Mouse (Mus musculus) intestine, embryonic 15.5 days (tissue): ENCODE results near the gene Itsn1. TPM values are rescaled to one million over a fixed set of nuclear protein-coding genes. Genes with fewer than 3 reads are reported as not detected.

Experiments used
- ATAC-seq: fragments of 200-750 bp; cut with Nextera tagmentation; 2 replicates; pipeline ENCODE4 v1.8.0; 2017; ENCODE audit warnings: moderate TSS enrichment, moderate library complexity
- H3K27ac ChIP-seq: fragments of 300-500 bp; sonication (generic); 2 replicates; pipeline ENCODE4 v1.5.1; 2015; ENCODE audit warnings: mild to moderate bottlenecking, inconsistent platforms
- H3K27me3 ChIP-seq: fragments of 300-500 bp; sonication (generic); replicated peaks from 2 replicates; pipeline ENCODE4 v1.6.1; 2015; ENCODE audit warnings: inconsistent platforms
- H3K36me3 ChIP-seq: fragments of 300-500 bp; sonication (generic); 2 replicates; pipeline ENCODE4 v1.6.1; 2015; ENCODE audit warnings: inconsistent platforms
- H3K4me1 ChIP-seq: fragments of 300-500 bp; sonication (generic); replicated peaks from 2 replicates; pipeline ENCODE4 v1.6.1; 2015; ENCODE audit warnings: inconsistent platforms
- H3K4me2 ChIP-seq: fragments of 300-500 bp; sonication (generic); replicated peaks from 2 replicates; pipeline ENCODE4 v1.6.1; 2015; ENCODE audit warnings: mild to moderate bottlenecking, inconsistent platforms
- H3K4me3 ChIP-seq: fragments of 300-500 bp; sonication (generic); replicated peaks from 2 replicates; pipeline ENCODE4 v1.5.1; 2015; ENCODE audit warnings: inconsistent platforms
- H3K9ac ChIP-seq: fragments of 300-500 bp; sonication (generic); 2 replicates; pipeline ENCODE4 v1.6.1; 2015; ENCODE audit warnings: inconsistent platforms
- H3K9me3 ChIP-seq: fragments of 300-500 bp; sonication (generic); 2 replicates; pipeline ENCODE4 v1.6.1; 2016; ENCODE audit warnings: inconsistent platforms
- WGBS: fragments of 180-500 bp; shearing (Covaris S2); methylation state at CpG from one replicate; pipeline ENCODE4 v1.1.7; 2015; 5-methylcytosine and 5-hydroxymethylcytosine counted together
- polyA plus RNA-seq: library from polyadenylated mRNA; unstranded; fragments of >200 nt; fragmentation: Nextera tagmentation; extraction: Ambion mirVana; gene quantifications from 2 replicates; pipeline ENCODE4 v1.2.1, GENCODE M21; 2015

The Itsn1 gene
- polyA plus RNA-seq, 1 experiment from 2014 or later = 16.4 TPM

DNA sequence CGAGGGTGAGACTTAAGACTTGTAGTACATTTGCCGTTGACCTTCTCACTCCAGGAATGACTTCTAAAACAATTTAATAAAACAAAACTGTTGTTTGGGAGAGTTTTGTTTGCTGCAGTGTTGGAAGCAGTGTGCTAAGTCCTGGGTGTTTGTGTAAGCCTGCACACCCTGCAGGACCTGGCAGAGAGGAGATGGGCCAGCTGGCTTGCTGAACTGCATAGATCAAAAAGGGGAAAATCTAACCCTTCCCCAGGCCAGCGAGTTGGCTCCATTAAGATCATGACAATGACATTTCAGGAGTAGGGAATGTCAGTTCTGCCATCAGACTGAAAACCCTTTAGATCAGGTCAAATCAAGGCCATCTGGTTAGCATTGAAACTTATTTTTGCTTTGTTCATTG, 130.1 kb downstream of the Itsn1 start:
- Histone ChIP-seq H3K27me3 (no peaks in the 10 kb centered on the region), H3K4me3 (no peak overlapping the region), H3K4me2 (no peak overlapping the region), H3K36me3 (peaks cover 4% of the 10 kb centered on the region; the same call in 1 of the 2 replicates), H3K4me1 (peaks cover 14% of the 10 kb centered on the region), H3K9me3 (no peaks in the 10 kb centered on the region), H3K9ac (no peak overlapping the region), H3K27ac (no peak overlapping the region)
- no peak for ATAC-seq
- 81% methylated on average over 3 of the region's 3 CpGs for WGBS

DNA sequence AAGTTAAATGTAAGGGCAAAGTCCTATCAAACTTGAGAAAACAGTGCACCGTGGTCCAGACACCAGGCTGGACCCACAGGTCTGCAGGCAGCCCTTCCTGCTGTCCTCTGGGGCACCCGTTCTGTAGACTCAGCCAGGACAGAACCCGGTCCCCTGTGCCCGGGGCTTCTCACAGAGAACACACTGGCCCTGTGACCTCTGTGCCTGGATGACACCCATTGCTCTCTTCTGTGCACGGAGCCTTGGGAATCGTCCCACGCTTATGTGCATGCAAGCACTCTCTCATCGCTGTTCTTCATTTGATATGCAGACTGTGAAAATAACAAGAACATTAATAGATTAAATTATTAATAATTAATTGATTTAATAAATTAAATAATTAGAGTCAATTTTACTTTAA, 130.9 kb downstream of the Itsn1 start:
- Histone ChIP-seq H3K27me3 (no peaks in the 10 kb centered on the region), H3K9me3 (no peaks in the 10 kb centered on the region), H3K36me3 (no peaks in the 10 kb centered on the region), H3K27ac (no peak overlapping the region), H3K4me1 (peaks cover 15% of the 10 kb centered on the region), H3K4me2 (no peak overlapping the region), H3K9ac (no peak overlapping the region), H3K4me3 (no peak overlapping the region)
- no peak for ATAC-seq
- WGBS = 83% methylated on average over 8 of the region's 8 CpGs

DNA sequence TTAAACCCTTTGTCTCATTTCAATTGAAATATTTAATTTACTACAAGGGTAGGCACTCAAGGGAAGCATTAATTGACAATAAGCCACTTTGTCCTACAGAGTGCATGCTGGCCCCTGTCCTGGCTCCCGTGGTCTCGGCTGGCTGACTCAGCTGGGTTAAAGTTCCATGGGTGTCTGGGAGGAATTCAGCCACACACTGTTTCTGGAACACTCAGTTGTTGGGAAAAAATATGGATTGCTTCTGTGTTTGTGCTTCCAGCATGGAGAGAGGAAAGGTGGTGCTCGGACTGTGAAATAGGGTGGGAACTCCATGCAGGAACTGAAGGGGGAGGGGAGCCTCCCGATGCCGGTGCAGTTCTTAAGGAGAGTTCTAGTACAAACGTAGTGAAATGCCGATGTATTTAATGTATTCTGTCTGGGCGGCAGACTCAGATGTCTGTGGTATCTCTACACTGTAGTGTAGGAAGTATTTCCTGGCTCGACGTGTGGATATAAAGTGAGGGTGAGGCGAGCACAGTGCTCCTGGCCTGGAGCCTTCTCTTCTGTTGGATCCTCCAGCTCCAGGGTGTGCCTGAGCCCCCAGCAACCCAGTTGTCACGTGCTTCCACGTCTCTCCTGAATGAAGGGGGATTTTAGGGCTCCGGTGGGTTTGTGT, 131.5 kb downstream of the Itsn1 start:
- Histone ChIP-seq H3K27me3 (no peaks in the 10 kb centered on the region), H3K4me2 (0 out of 2 replicates have a peak overlapping the region, but pooled peaks have one; percentile 22), H3K9me3 (no peaks in the 10 kb centered on the region), H3K36me3 (no peaks in the 10 kb centered on the region), H3K4me3 (no peak overlapping the region), H3K9ac (no peak overlapping the region), H3K4me1 (peaks cover 17% of the 10 kb centered on the region), H3K27ac (peak overlapping the region; percentile 51)
- 36% methylated on average over 14 of the region's 14 CpGs for WGBS
- ATAC-seq = peak; percentile 41; the same call in 1 of the 2 replicates

DNA sequence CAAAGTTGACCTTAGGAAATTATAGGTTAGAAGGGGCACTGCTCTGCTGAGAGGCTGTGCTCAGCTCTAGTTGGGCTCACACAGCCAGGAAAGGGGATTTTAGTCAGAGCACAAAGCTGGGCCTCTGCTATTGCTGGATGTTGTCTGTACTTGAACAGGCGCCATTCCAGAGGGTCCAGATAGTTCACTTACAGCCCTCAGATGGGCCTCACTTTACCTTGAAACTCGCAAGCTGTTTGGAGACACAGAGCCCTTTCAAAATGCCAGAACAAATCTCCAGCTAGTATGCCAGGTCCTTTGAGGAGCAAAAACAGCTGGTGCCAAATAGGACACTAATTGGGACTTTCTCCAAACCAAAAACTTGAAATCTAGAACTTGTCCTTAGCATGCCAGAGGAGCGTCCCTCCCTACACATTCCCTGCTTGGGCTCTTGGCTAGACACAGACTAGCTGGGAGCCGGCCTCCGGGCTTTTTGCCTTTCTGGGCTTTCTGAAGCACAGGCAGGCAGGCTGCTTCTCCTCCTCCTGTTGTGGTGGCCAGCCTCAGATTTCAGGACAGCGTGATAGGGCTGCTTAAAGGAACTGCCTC, 132.8 kb downstream of the Itsn1 start:
- Histone ChIP-seq H3K4me3 (no peak overlapping the region), H3K36me3 (no peaks in the 10 kb centered on the region), H3K4me1 (peaks cover 17% of the 10 kb centered on the region), H3K9me3 (no peaks in the 10 kb centered on the region), H3K27me3 (no peaks in the 10 kb centered on the region), H3K4me2 (no peak overlapping the region), H3K27ac (0 out of 2 replicates have a peak overlapping the region, but pooled peaks have one; percentile 11), H3K9ac (no peak overlapping the region)
- 64% methylated on average over 6 of the region's 6 CpGs for WGBS
- no peak for ATAC-seq

DNA sequence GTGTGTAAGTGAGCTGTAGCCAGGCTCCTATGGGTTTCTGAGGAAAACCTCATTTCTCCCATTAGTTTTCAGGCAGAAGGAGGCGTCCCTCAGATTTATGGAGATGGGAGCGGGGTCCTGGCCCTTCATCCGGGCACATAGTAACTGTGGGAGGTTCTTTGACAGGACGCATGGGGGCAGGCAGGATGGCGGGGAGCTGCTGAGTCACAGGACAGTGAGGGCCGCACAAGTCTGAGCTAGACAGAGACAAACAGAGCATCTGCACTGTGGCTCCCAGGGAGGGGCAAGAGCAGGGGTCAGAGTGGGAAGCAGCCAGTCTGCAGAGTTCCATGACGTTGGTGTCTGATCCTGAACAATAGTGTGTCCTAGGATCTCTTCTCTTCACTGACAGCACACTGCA, 133.8 kb downstream of the Itsn1 start:
- Histone ChIP-seq H3K4me1 (peaks cover 17% of the 10 kb centered on the region), H3K4me3 (no peak overlapping the region), H3K9ac (no peak overlapping the region), H3K4me2 (no peak overlapping the region), H3K27me3 (no peaks in the 10 kb centered on the region), H3K9me3 (no peaks in the 10 kb centered on the region), H3K27ac (no peak overlapping the region), H3K36me3 (no peaks in the 10 kb centered on the region)
- ATAC-seq = no peak
- 67% methylated on average over 7 of the region's 7 CpGs for WGBS

DNA sequence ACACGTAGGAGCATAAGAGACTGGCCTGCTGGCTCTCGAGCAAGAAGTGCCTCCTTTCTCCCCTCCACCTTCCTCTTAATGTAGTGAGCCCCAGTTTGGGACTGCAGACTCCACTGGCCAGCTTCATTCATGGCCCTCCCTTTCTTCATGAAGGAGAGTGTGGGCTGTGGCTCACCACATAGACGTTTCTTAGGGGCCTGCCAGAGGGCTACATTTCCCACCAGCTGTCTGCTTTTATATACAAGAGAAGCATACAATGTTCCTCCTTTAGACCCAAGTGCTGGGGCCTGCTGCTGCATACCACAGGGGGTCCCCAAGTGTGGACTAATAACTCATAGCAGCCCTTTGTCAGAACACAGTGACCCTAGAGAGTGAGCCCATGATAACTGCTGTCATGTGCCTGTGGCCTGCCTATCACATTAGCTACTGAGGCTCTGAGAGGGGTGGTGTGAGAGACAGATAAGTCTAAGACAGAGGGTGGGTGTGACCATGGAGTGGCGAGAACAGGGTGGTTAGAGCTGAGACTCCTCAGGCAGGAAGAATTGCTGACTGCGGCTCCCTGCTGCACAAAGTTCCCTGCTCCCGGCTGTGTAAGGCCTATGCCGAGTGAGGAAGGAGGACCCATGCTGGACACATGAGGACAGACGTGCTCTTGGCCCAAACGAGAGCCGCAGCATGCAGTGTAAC, 135.7 kb downstream of the Itsn1 start:
- peaks cover 17% of the 10 kb centered on the region for H3K4me1 ChIP-seq
- no peaks in the 10 kb centered on the region for H3K36me3 ChIP-seq
- H3K9me3 ChIP-seq = no peaks in the 10 kb centered on the region
- WGBS = 76% methylated on average over 10 of the region's 10 CpGs
- no peak overlapping the region for H3K4me2 ChIP-seq
- peak overlapping the region; percentile 2; the same call in 1 of the 2 replicates for H3K9ac ChIP-seq
- H3K27me3 ChIP-seq = no peaks in the 10 kb centered on the region
- H3K27ac ChIP-seq = peak overlapping the region; percentile 37; the same call in 1 of the 2 replicates
- H3K4me3 ChIP-seq = no peak overlapping the region
- peak; percentile 78 for ATAC-seq

DNA sequence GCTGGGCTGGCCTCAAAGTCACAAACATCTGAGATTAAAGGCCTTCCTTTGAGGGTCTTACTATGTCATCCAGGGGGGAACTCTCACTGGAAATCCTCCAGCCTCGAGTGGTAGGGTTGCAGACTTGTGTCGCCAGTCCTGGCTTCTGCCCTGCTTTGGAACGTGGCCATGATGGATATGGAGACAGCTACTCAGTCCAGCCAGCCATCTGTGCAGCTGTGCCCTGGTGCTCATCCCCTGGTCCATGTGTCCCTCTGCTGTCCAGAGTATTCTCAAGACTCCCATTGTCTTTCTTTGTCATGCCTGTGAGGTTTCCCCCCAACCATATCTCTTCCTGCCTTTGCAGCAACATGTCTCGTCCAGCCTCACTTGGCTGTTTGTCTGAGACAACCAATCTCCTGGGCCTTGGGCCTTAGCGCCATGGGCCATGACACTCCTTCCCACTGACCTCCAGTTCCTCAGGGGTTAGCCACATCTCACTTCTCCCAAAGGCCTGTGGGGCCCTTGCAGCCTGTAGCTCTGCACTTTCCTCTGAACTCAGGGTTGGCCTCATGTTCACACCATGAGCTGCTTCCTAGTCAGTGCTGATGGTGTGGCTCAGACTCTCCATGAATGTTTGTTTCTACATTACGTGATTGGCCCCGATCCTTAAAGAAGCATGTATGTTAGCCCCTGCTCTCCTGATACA, 136.6 kb downstream of the Itsn1 start:
- 78% methylated on average over 7 of the region's 7 CpGs for WGBS
- H3K36me3 ChIP-seq = no peaks in the 10 kb centered on the region
- no peak for ATAC-seq
- H3K27ac ChIP-seq = no peak overlapping the region
- no peak overlapping the region for H3K4me3 ChIP-seq
- no peaks in the 10 kb centered on the region for H3K27me3 ChIP-seq
- no peak overlapping the region for H3K4me2 ChIP-seq
- no peak overlapping the region for H3K9ac ChIP-seq
- no peaks in the 10 kb centered on the region for H3K9me3 ChIP-seq
- peaks cover 12% of the 10 kb centered on the region for H3K4me1 ChIP-seq

DNA sequence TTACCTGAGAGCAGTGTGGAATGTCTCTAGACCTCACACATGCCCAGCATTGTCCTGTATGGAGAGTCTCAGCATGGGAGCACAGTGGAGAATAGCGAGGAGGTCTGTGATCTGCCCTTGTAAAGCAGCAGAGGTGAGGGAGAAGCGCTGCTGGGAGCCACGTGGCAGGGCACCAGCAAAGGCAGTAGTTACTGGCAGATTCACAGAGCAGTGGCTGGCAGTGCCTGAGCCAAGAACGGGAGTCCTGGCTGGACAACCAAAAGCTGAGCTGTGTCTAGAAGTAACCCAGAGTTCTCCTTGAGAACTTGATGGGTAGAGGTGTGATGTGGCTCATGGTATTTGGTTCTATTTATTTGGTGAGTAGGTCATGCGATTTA, 137.2 kb downstream of the Itsn1 start:
- no peak overlapping the region for H3K4me2 ChIP-seq
- H3K27me3 ChIP-seq = no peaks in the 10 kb centered on the region
- no peaks in the 10 kb centered on the region for H3K36me3 ChIP-seq
- H3K9me3 ChIP-seq = no peaks in the 10 kb centered on the region
- H3K4me3 ChIP-seq = no peak overlapping the region
- no peak overlapping the region for H3K9ac ChIP-seq
- ATAC-seq = no peak
- no peak overlapping the region for H3K27ac ChIP-seq
- H3K4me1 ChIP-seq = peaks cover 10% of the 10 kb centered on the region; the same call in 1 of the 2 replicates
- WGBS = 85% methylated on average over 5 of the region's 5 CpGs

DNA sequence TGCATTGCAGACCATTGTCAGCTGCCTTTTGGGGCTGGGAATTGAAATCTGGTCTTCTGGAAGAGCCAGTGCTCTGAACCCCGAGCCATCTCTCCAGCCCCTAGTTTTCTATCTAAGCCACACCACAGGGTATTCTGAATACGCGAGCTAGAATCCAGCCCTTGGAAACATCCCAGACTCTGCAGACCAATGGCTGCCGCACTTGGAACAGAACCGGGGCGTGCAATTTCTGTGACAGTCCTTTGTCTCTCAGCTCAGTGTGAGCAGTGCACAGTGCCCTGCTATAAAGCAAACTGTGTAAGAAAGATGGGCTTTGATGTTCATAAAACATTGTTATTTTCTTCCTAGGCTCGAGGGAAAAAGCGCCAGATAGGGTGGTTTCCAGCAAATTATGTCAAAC, 138.6 kb downstream of the Itsn1 start:
- H3K36me3 ChIP-seq = no peaks in the 10 kb centered on the region

DNA sequence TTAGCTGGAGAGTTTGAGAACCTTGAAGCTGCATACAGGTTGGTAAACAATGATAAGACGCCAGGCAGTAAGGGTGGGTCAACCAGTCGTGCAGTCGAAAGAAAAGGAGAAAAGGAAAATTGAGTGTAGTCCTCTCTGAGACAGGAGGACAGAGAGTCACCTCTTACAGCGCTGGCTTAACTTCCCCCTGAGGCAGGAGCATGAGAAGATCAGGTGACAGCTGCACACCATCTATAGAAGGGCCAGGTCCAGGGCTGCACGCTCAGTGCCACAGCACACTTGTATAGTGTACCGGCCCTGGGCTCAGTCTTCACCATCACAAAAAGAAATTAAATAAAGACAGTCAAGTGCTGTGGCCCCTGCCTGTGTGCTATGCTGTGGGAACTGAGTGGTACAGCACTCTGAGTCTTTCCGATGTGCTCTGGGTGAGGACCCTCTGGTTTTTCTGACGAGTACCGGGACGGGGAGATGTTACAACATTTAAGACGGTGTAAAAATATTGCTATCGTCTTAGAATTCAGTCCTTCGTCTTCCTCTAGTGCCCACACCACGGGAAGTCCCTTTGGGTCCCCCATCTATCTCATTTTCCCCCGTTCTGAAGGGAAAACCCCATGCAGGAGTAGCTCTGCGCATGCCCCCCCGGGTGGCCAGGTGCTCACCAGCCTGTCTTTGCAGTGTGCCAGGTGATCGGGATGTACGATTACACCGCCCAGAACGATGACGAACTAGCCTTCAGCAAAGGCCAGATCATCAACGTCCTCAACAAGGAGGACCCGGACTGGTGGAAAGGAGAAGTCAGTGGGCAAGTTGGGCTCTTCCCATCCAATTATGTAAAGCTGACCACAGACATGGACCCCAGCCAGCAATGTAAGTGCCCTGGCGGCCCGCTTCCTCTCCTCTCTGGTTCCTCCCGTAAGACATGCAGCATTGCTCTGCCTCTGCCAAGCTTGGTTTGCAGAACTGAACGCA, 140.1 kb downstream of the Itsn1 start:
- ATAC-seq = no peak
- no peak overlapping the region for H3K4me3 ChIP-seq

More for the DNA sequence above, 138.6 kb downstream of the Itsn1 start:
- H3K27ac ChIP-seq = no peak overlapping the region
- WGBS = 94% methylated on average over 8 of the region's 8 CpGs
- no peak overlapping the region for H3K4me2 ChIP-seq
- peaks cover 4% of the 10 kb centered on the region; the same call in 1 of the 2 replicates for H3K4me1 ChIP-seq
- no peak overlapping the region for H3K9ac ChIP-seq
- ATAC-seq = no peak
- H3K4me3 ChIP-seq = no peak overlapping the region
- H3K27me3 ChIP-seq = no peaks in the 10 kb centered on the region
- no peaks in the 10 kb centered on the region for H3K9me3 ChIP-seq

DNA sequence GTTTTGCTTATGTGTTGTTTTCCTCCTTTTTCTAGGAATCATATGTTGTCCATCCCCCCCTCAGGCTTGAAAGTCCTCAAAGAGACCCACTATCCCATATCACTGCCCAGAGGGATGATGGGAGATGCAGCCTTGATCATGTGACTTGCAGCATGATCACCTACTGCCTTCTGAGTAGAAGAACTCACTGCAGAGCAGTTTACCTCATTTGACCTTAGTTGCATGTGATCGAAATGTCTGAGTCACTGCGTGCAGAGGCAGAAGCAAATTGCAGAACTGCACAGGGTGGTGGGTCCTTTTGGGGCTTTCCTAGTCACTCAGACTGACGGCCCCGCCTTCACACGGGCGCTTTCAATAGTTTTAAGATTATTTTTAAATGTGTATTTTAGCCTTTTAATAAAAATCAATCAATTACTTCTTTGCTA, 141.1 kb downstream of the Itsn1 start:
- no peaks in the 10 kb centered on the region for H3K27me3 ChIP-seq
- ATAC-seq = no peak
- 90% methylated on average over 6 of the region's 6 CpGs for WGBS

More for the DNA sequence above, 140.1 kb downstream of the Itsn1 start:
- Histone ChIP-seq H3K4me2 (no peak overlapping the region), H3K27me3 (no peaks in the 10 kb centered on the region), H3K9ac (no peak overlapping the region), H3K36me3 (no peaks in the 10 kb centered on the region), H3K27ac (no peak overlapping the region), H3K4me1 (peaks cover 4% of the 10 kb centered on the region; the same call in 1 of the 2 replicates), H3K9me3 (no peaks in the 10 kb centered on the region)
- 83% methylated on average over 28 of the region's 28 CpGs for WGBS

More for the DNA sequence above, 141.1 kb downstream of the Itsn1 start:
- Histone ChIP-seq H3K9ac (no peak overlapping the region), H3K4me3 (no peak overlapping the region), H3K9me3 (no peaks in the 10 kb centered on the region), H3K4me2 (no peak overlapping the region), H3K36me3 (no peaks in the 10 kb centered on the region), H3K4me1 (no peaks in the 10 kb centered on the region; the same call in 1 of the 2 replicates), H3K27ac (no peak overlapping the region)
